Mouse (Mus musculus) forebrain, embryonic 16.5 days (tissue): ENCODE results near the gene Esyt3. TPM values are rescaled to one million over a fixed set of nuclear protein-coding genes. Genes with fewer than 3 reads are reported as not detected.

ENCODE experiments used
- ATAC-seq: fragments of 200-750 bp; cut with Nextera tagmentation; 2 replicates; pipeline ENCODE4 v1.8.0; 2017; ENCODE audit warnings: mild to moderate bottlenecking, moderate library complexity
- H3K27ac ChIP-seq: fragments of 300-500 bp; sonication (generic); 2 replicates; pipeline ENCODE4 v1.5.1; 2014; ENCODE audit warnings: low read length, control low read depth
- H3K27me3 ChIP-seq: fragments of 300-500 bp; sonication (generic); replicated peaks from 2 replicates; pipeline ENCODE4 v1.6.1; 2014; ENCODE audit warnings: low read length; ENCODE audit not compliant: control insufficient read depth, insufficient read depth
- H3K36me3 ChIP-seq: fragments of 300-500 bp; sonication (generic); 2 replicates; pipeline ENCODE4 v1.6.1; 2014; ENCODE audit not compliant: control insufficient read depth, insufficient read depth
- H3K4me1 ChIP-seq: fragments of 300-500 bp; sonication (generic); replicated peaks from 2 replicates; pipeline ENCODE4 v1.6.1; 2014; ENCODE audit warnings: low read length; ENCODE audit not compliant: control insufficient read depth, insufficient read depth
- H3K4me2 ChIP-seq: fragments of 300-500 bp; sonication (generic); 2 replicates; pipeline ENCODE4 v1.6.1; 2014; ENCODE audit warnings: mild to moderate bottlenecking, low read length, control low read depth
- H3K4me3 ChIP-seq: fragments of 300-500 bp; sonication (generic); replicated peaks from 2 replicates; pipeline ENCODE4 v1.5.1; 2014; ENCODE audit warnings: mild to moderate bottlenecking, low read length, control low read depth
- H3K9ac ChIP-seq: fragments of 300-500 bp; sonication (generic); replicated peaks from 2 replicates; pipeline ENCODE4 v1.6.1; 2014; ENCODE audit warnings: low read depth, low read length, control low read depth
- H3K9me3 ChIP-seq: fragments of 300-500 bp; sonication (generic); 2 replicates; pipeline ENCODE4 v1.6.1; 2016; ENCODE audit warnings: low read length; ENCODE audit not compliant: control insufficient read depth
- WGBS: fragments of 180-500 bp; shearing (Covaris S2); extraction: QIAGEN DNeasy Blood & Tissue Kit; methylation state at CpG from one replicate; pipeline ENCODE4 v1.1.7; 2014; 5-methylcytosine and 5-hydroxymethylcytosine counted together
- polyA plus RNA-seq: library from polyadenylated mRNA; unstranded; fragments of >200 nt; fragmentation: Nextera tagmentation; extraction: Ambion mirVana; gene quantifications from 2 replicates; pipeline ENCODE4 v1.2.1, GENCODE M21; 2015

Gene Esyt3
- polyA plus RNA-seq, 1 experiment from 2014 or later, result 0.66 TPM

- Histone ChIP-seq H3K9ac (no peak overlapping the region), H3K36me3 (no peaks in the 10 kb centered on the region), H3K4me3 (no peak overlapping the region), H3K27ac (no peak overlapping the region), H3K9me3 (no peaks in the 10 kb centered on the region), H3K27me3 (no peaks in the 10 kb centered on the region), H3K4me1 (no peaks in the 10 kb centered on the region), H3K4me2 (no peak overlapping the region)
- WGBS, result 83% methylated on average over 1 of the region's 1 CpGs
- ATAC-seq, result no peak
Measured at GRCm38 (mm10) chr9:99339182-99339581, 19.2 kb downstream of the Esyt3 start.

GRCm38 (mm10) chr9:99338293-99338692 lies 20.1 kb downstream of the Esyt3 start:
- Histone ChIP-seq H3K4me3 (no peak overlapping the region), H3K27me3 (no peaks in the 10 kb centered on the region), H3K4me2 (no peak overlapping the region), H3K9me3 (no peaks in the 10 kb centered on the region), H3K4me1 (no peaks in the 10 kb centered on the region), H3K27ac (no peak overlapping the region), H3K36me3 (no peaks in the 10 kb centered on the region), H3K9ac (no peak overlapping the region)
- ATAC-seq, result no peak
- 77% methylated on average over 1 of the region's 1 CpGs for WGBS

- Histone ChIP-seq H3K27ac (no peak overlapping the region), H3K4me2 (no peak overlapping the region), H3K4me1 (no peaks in the 10 kb centered on the region), H3K36me3 (no peaks in the 10 kb centered on the region), H3K9me3 (no peaks in the 10 kb centered on the region), H3K4me3 (no peak overlapping the region), H3K9ac (no peak overlapping the region), H3K27me3 (no peaks in the 10 kb centered on the region)
- no peak for ATAC-seq
- WGBS, result 91% methylated on average over 4 of the region's 4 CpGs
Measured at GRCm38 (mm10) chr9:99336538-99336937, 21.8 kb downstream of the Esyt3 start.

GRCm38 (mm10) chr9:99326881-99327280 lies 31.5 kb downstream of the Esyt3 start:
- ATAC-seq, result no peak

DNA sequence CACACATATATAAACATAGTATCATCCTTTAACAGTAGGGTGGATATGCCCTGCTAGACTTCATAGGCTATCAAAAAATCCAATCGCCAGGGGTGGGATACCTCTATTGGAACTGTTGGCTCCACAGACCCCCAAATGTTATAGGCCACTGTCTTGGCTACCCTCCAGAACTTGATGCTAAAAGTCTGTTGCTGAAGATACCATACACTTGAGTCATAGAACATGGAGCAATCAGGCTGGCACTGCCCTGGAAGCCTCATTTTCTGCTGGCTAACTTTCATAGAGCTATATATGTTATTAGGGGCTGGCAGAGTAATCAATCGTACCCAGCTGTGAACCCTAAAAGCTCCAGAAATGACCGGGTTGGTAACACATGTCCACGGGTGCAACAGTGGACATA lies 32.4 kb downstream of the Esyt3 start:
- WGBS, result 82% methylated on average over 4 of the region's 4 CpGs
- no peaks in the 10 kb centered on the region for H3K36me3 ChIP-seq
- H3K9ac ChIP-seq, result no peak overlapping the region
- no peak overlapping the region for H3K4me3 ChIP-seq
- H3K4me2 ChIP-seq, result no peak overlapping the region
- no peak for ATAC-seq
- no peaks in the 10 kb centered on the region for H3K9me3 ChIP-seq
- H3K4me1 ChIP-seq, result peaks cover 18% of the 10 kb centered on the region
- H3K27ac ChIP-seq, result no peak overlapping the region
- no peaks in the 10 kb centered on the region for H3K27me3 ChIP-seq

More at GRCm38 (mm10) chr9:99326881-99327280, 31.5 kb downstream of the Esyt3 start:
- H3K4me3 ChIP-seq, result no peak overlapping the region
- H3K27me3 ChIP-seq, result no peaks in the 10 kb centered on the region
- no peak overlapping the region for H3K4me2 ChIP-seq
- no peaks in the 10 kb centered on the region for H3K36me3 ChIP-seq
- 23% methylated on average over 4 of the region's 4 CpGs for WGBS
- H3K27ac ChIP-seq, result no peak overlapping the region
- H3K9ac ChIP-seq, result no peak overlapping the region
- H3K4me1 ChIP-seq, result peaks cover 18% of the 10 kb centered on the region
- H3K9me3 ChIP-seq, result no peaks in the 10 kb centered on the region

DNA sequence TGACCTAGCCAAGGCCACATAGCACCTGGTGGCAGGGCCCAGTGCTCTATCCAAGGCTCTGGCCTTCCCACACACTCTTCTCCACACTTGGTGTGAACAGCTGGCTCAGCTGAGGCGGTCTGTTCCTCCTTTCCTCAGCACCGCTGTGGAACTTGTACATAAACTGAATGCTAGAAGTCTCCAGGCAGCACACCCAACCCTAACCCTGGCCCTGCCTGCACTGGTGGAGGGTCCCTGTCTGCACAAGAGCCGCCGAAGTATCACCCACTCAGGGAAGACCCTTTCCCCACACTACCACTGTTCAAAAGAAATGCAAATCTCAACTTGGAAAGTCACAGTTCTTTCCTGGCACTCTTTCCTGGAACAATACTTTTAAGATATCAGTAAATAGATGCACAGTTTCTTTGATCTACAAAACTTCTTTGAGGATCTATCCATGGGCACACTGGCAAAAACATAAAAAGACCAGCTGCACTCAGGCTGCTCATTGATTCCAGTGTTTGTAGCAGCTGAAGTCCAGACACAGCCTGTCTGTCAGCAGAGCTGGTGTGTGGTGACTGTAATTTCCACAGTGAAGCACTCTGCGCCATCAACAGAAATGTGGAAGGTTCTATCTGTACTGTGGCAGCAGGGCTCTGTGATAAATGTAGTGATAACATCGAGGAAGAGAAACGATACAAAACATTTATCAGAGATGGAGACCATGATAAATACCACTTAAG lies 33.0 kb downstream of the Esyt3 start:
- ATAC-seq, result no peak
- Histone ChIP-seq H3K4me2 (no peak overlapping the region), H3K4me3 (no peak overlapping the region), H3K27me3 (no peaks in the 10 kb centered on the region), H3K9me3 (no peaks in the 10 kb centered on the region), H3K4me1 (peaks cover 18% of the 10 kb centered on the region), H3K27ac (no peak overlapping the region), H3K9ac (no peak overlapping the region), H3K36me3 (no peaks in the 10 kb centered on the region)
- WGBS, result 78% methylated on average over 7 of the region's 7 CpGs

- Histone ChIP-seq H3K9ac (no peak overlapping the region), H3K4me3 (no peak overlapping the region), H3K4me2 (no peak overlapping the region), H3K27me3 (no peaks in the 10 kb centered on the region), H3K36me3 (no peaks in the 10 kb centered on the region), H3K27ac (no peak overlapping the region), H3K9me3 (no peaks in the 10 kb centered on the region), H3K4me1 (0 out of 2 replicates have a peak, but pooled peaks cover 2% of the 10 kb centered on the region)
- WGBS, result 83% methylated on average over 8 of the region's 8 CpGs
- ATAC-seq, result no peak
Measured at GRCm38 (mm10) chr9:99320006-99320405, 38.4 kb downstream of the Esyt3 start.

- Histone ChIP-seq H3K27me3 (no peaks in the 10 kb centered on the region), H3K9me3 (no peaks in the 10 kb centered on the region), H3K36me3 (no peaks in the 10 kb centered on the region), H3K4me2 (no peak overlapping the region), H3K4me3 (no peak overlapping the region), H3K27ac (no peak overlapping the region), H3K4me1 (0 out of 2 replicates have a peak, but pooled peaks cover 2% of the 10 kb centered on the region), H3K9ac (no peak overlapping the region)
- ATAC-seq, result peak; percentile 40; the same call in 1 of the 2 replicates
- 66% methylated on average over 8 of the region's 8 CpGs for WGBS
Measured at GRCm38 (mm10) chr9:99319343-99319951, 38.9 kb downstream of the Esyt3 start.

- Histone ChIP-seq H3K27me3 (no peaks in the 10 kb centered on the region), H3K27ac (no peak overlapping the region), H3K4me3 (no peak overlapping the region), H3K9ac (no peak overlapping the region), H3K4me1 (no peaks in the 10 kb centered on the region), H3K36me3 (peaks cover 23% of the 10 kb centered on the region), H3K4me2 (no peak overlapping the region), H3K9me3 (no peaks in the 10 kb centered on the region)
- ATAC-seq, result no peak
- WGBS, result 90% methylated on average over 6 of the region's 6 CpGs
Measured at GRCm38 (mm10) chr9:99306226-99306625, 52.1 kb downstream of the Esyt3 start.
